Mouse (Mus musculus): ENCODE data around the gene Gm13941. TPM values are rescaled to one million over a fixed set of nuclear protein-coding genes. Genes with fewer than 3 reads are reported as not detected.

Gm13941 gene
- not detected for total RNA-seq (2021)
- long read RNA-seq, experiment 1 = 0 reads
- long read RNA-seq, experiment 2 = 0 reads

- intact Hi-C loops (cut with DNase I; ENCODE audit: low total_unique reads) = no loop called here
- no peak for DNase-seq
Observed at GRCm38 (mm10) chr2:111105882-111106281, at the start of gene Gm13941. TSS of gene Gm13941 (minus strand) at chr2:111105982.

GRCm38 (mm10) chr2:111152836-111153235, 47.1 kb upstream of the Gm13941 start, which contains the start of gene Gm15130:
TSS of gene Gm15130 (minus strand) at chr2:111152936.
- DNase-seq = no peak
- intact Hi-C loops (cut with DNase I; ENCODE audit: low total_unique reads) = no loop called here

GRCm38 (mm10) chr2:111135739-111136138, 30.0 kb upstream of the Gm13941 start:
- DNase-seq = no peak
- intact Hi-C loops (cut with DNase I; ENCODE audit: low total_unique reads) = no loop called here

GRCm38 (mm10) chr2:111058586-111059261, 47.1 kb downstream of the Gm13941 start:
- intact Hi-C loops (cut with DNase I; ENCODE audit: low total_unique reads) = no loop called here
- DNase-seq = no peak

Other genes with a start within 250 kb of the Gm13941 start
- under 1 TPM; 0.09 to 0.39 TPM for gene Ano3, start 155.1 kb downstream of the Gm13941 start, total RNA-seq (2021)
- not detected for gene Gm15130, start 47.0 kb upstream of the Gm13941 start, total RNA-seq (2021)
- gene 4930430A15Rik, start 123.6 kb upstream of the Gm13941 start, total RNA-seq (2021) = not detected
- gene Olfr1275, start 129.3 kb upstream of the Gm13941 start, total RNA-seq (2021) = not detected
- gene Olfr1276, start 148.5 kb upstream of the Gm13941 start, total RNA-seq (2021) = not detected
- not detected for gene Olfr1277, start 168.1 kb upstream of the Gm13941 start, total RNA-seq (2021)
- not detected for gene Olfr1278, start 184.2 kb upstream of the Gm13941 start, total RNA-seq (2021)
- not detected for gene Olfr1279, start 194.7 kb upstream of the Gm13941 start, total RNA-seq (2021)
- not detected for gene Olfr1280, start 208.0 kb upstream of the Gm13941 start, total RNA-seq (2021)
- not detected for gene Olfr1281, start 220.5 kb upstream of the Gm13941 start, total RNA-seq (2021)
- gene Olfr1282, start 230.1 kb upstream of the Gm13941 start, total RNA-seq (2021) = not detected